Mouse (Mus musculus) limb, embryonic 15.5 days (tissue): ENCODE results near the gene Agpat1. TPM values are rescaled to one million over a fixed set of nuclear protein-coding genes. Genes with fewer than 3 reads are reported as not detected.
A peak's percentile ranks its signal among the peaks of the same experiment; 100 is the strongest.

Source experiments
- ATAC-seq: fragments of 200-750 bp; cut with Nextera tagmentation; 2 replicates; pipeline ENCODE4 v1.8.0; 2017; ENCODE audit warnings: low read depth, moderate TSS enrichment; ENCODE audit not compliant: insufficient number of reproducible peaks, low FRiP score, low TSS enrichment
- H3K27ac ChIP-seq: fragments of 300-500 bp; sonication (generic); 2 replicates; pipeline ENCODE4 v1.5.1; 2015; ENCODE audit warnings: moderate library complexity, mild to moderate bottlenecking, inconsistent platforms
- H3K27me3 ChIP-seq: fragments of 300-500 bp; sonication (generic); 2 replicates; pipeline ENCODE4 v1.6.1; 2015; ENCODE audit warnings: inconsistent platforms
- H3K36me3 ChIP-seq: fragments of 300-500 bp; sonication (generic); 2 replicates; pipeline ENCODE4 v1.6.1; 2015; ENCODE audit warnings: inconsistent platforms
- H3K4me1 ChIP-seq: fragments of 300-500 bp; sonication (generic); 2 replicates; pipeline ENCODE4 v1.6.1; 2015; ENCODE audit warnings: inconsistent platforms
- H3K4me2 ChIP-seq: fragments of 300-500 bp; sonication (generic); 2 replicates; pipeline ENCODE4 v1.6.1; 2015; ENCODE audit warnings: mild to moderate bottlenecking, inconsistent platforms
- H3K4me3 ChIP-seq: fragments of 300-500 bp; sonication (generic); 2 replicates; pipeline ENCODE4 v1.5.1; 2015; ENCODE audit warnings: mild to moderate bottlenecking, inconsistent platforms
- H3K9ac ChIP-seq: fragments of 300-500 bp; sonication (generic); 2 replicates; pipeline ENCODE4 v1.6.1; 2015; ENCODE audit warnings: inconsistent platforms
- H3K9me3 ChIP-seq: fragments of 300-500 bp; sonication (generic); 2 replicates; pipeline ENCODE4 v1.6.1; 2016; ENCODE audit warnings: inconsistent platforms
- WGBS: fragments of 180-500 bp; shearing (Covaris S2); methylation state at CpG from one replicate; pipeline ENCODE4 v1.1.7; 2015; 5-methylcytosine and 5-hydroxymethylcytosine counted together
- polyA plus RNA-seq: library from polyadenylated mRNA; unstranded; fragments of >200 nt; fragmentation: Nextera tagmentation; extraction: Ambion mirVana; gene quantifications from 2 replicates; pipeline ENCODE4 v1.2.1, GENCODE M21; 2015

Gene Agpat1
- polyA plus RNA-seq, 1 experiment from 2014 or later: 45.8 TPM

- Histone ChIP-seq H3K4me3 (peak overlapping the region; percentile 20), H3K36me3 (no peaks in the 10 kb centered on the region), H3K9me3 (no peaks in the 10 kb centered on the region), H3K27me3 (peaks cover 60% of the 10 kb centered on the region), H3K4me2 (0 out of 2 replicates have a peak overlapping the region, but pooled peaks have one; percentile 41), H3K4me1 (peaks cover 32% of the 10 kb centered on the region), H3K27ac (no peak overlapping the region), H3K9ac (peak overlapping the region; percentile 2; the same call in 1 of the 2 replicates)
- ATAC-seq: no peak
- 31% methylated on average over 11 of the region's 11 CpGs for WGBS
Observed at GRCm38 (mm10) chr17:34660259-34660820, 56.3 kb downstream of the Agpat1 start.

- Histone ChIP-seq H3K4me1 (peaks cover 24% of the 10 kb centered on the region), H3K9ac (no peak overlapping the region), H3K4me3 (peak overlapping the region; percentile 20), H3K4me2 (peak overlapping the region; percentile 41), H3K27me3 (peaks cover 61% of the 10 kb centered on the region), H3K9me3 (no peaks in the 10 kb centered on the region), H3K27ac (no peak overlapping the region), H3K36me3 (no peaks in the 10 kb centered on the region)
- 4% methylated on average over 19 of the region's 19 CpGs for WGBS
- no peak for ATAC-seq
Observed at GRCm38 (mm10) chr17:34661121-34661591, 57.1 kb downstream of the Agpat1 start.

GRCm38 (mm10) chr17:34662468-34662867 is 58.4 kb downstream of the Agpat1 start:
- Histone ChIP-seq H3K9me3 (no peaks in the 10 kb centered on the region), H3K27ac (no peak overlapping the region), H3K36me3 (no peaks in the 10 kb centered on the region), H3K4me1 (peaks cover 16% of the 10 kb centered on the region), H3K4me2 (no peak overlapping the region), H3K27me3 (peaks cover 61% of the 10 kb centered on the region), H3K9ac (no peak overlapping the region), H3K4me3 (no peak overlapping the region)
- no peak for ATAC-seq
- WGBS: 90% methylated on average over 1 of the region's 1 CpGs

- 84% methylated on average over 8 of the region's 8 CpGs for WGBS
Observed at GRCm38 (mm10) chr17:34662978-34663377, 58.9 kb downstream of the Agpat1 start.

More at GRCm38 (mm10) chr17:34662978-34663377, 58.9 kb downstream of the Agpat1 start:
- 0 out of 2 replicates have a peak, but pooled peaks cover 3% of the 10 kb centered on the region for H3K9me3 ChIP-seq
- no peak overlapping the region for H3K4me3 ChIP-seq
- H3K9ac ChIP-seq: no peak overlapping the region
- ATAC-seq: no peak
- no peak overlapping the region for H3K27ac ChIP-seq
- no peak overlapping the region for H3K4me2 ChIP-seq
- peaks cover 16% of the 10 kb centered on the region for H3K4me1 ChIP-seq
- H3K36me3 ChIP-seq: no peaks in the 10 kb centered on the region
- H3K27me3 ChIP-seq: peaks cover 65% of the 10 kb centered on the region

Other genes with a start within 250 kb of the Agpat1 start
- gene Btnl2, start 249.4 kb upstream of the Agpat1 start, polyA plus RNA-seq: 0.20 TPM in 2 replicates
- gene Btnl1, start 227.1 kb upstream of the Agpat1 start, polyA plus RNA-seq: not detected in 2 replicates
- gene BC051142, start 205.4 kb upstream of the Agpat1 start, polyA plus RNA-seq: 0.61 TPM in 1 of 2 replicates, not detected in the other
- not detected in 2 replicates for gene Btnl4, start 126.9 kb upstream of the Agpat1 start, polyA plus RNA-seq
- gene Btnl6, start 86.9 kb upstream of the Agpat1 start, polyA plus RNA-seq: not detected in 2 replicates
- gene Notch4, start 40.0 kb upstream of the Agpat1 start, polyA plus RNA-seq: 3.4 and 5.9 TPM in 2 replicates
- gene Gpsm3, start 14.5 kb upstream of the Agpat1 start, polyA plus RNA-seq: 7.2 and 10.1 TPM in 2 replicates
- 9.6 and 9.8 TPM in 2 replicates for gene Pbx2, start 13.0 kb upstream of the Agpat1 start, polyA plus RNA-seq
- gene Ager, start 6.4 kb upstream of the Agpat1 start, polyA plus RNA-seq: 2.0 and 2.5 TPM in 2 replicates
- 107 and 111 TPM in 2 replicates for gene Rnf5, start 572 bp upstream of the Agpat1 start, polyA plus RNA-seq
- gene Egfl8, start 11.7 kb downstream of the Agpat1 start, polyA plus RNA-seq: 8.3 and 13.4 TPM in 2 replicates
- gene Ppt2, start 24.2 kb downstream of the Agpat1 start, polyA plus RNA-seq: 26.8 and 29.9 TPM in 2 replicates
- 0.46 and 0.60 TPM in 2 replicates for gene Prrt1, start 25.3 kb downstream of the Agpat1 start, polyA plus RNA-seq
- gene Fkbpl, start 40.5 kb downstream of the Agpat1 start, polyA plus RNA-seq: 15.5 and 17.1 TPM in 2 replicates
- gene Atf6b, start 42.9 kb downstream of the Agpat1 start, polyA plus RNA-seq: 85.4 and 88.3 TPM in 2 replicates
- 1.9 and 4.2 TPM in 2 replicates for gene Tnxb, start 66.3 kb downstream of the Agpat1 start, polyA plus RNA-seq
- 1.5 and 3.3 TPM in 2 replicates for gene C4b, start 139.6 kb downstream of the Agpat1 start, polyA plus RNA-seq
- 0.12 and 0.25 TPM in 2 replicates for gene Cyp21a1, start 200.3 kb downstream of the Agpat1 start, polyA plus RNA-seq
- 26.1 and 29.3 TPM in 2 replicates for gene Stk19, start 232.7 kb downstream of the Agpat1 start, polyA plus RNA-seq
- gene Dxo, start 232.8 kb downstream of the Agpat1 start, polyA plus RNA-seq: 62.1 and 65.8 TPM in 2 replicates
- gene Skiv2l, start 245.9 kb downstream of the Agpat1 start, polyA plus RNA-seq: 47.2 and 47.4 TPM in 2 replicates
- gene Nelfe, start 246.1 kb downstream of the Agpat1 start, polyA plus RNA-seq: 90.1 and 96.4 TPM in 2 replicates